Mouse (Mus musculus) duodenum, adult 2 months (tissue): ENCODE data around the gene Cntnap4. TPM values are rescaled to one million over a fixed set of nuclear protein-coding genes. Genes with fewer than 3 reads are reported as not detected.

ENCODE experiments used
- polyA plus RNA-seq: library from polyadenylated mRNA; depleted of rRNA; stranded (reverse); fragments of >200 nt; gene quantifications from 2 replicates; pipeline ENCODE4 v1.2.3, GENCODE M21; 2012; ENCODE audit warnings: low replicate concordance; rRNA removed

The Cntnap4 gene
- 0.15 TPM in 1 of 2 replicates, not detected in the other for polyA plus RNA-seq

GRCm38 (mm10) chr8:112569471-112570141 lies at the start of gene Cntnap4:
TSS of gene Cntnap4 (plus strand) at chr8:112570043.

